Mouse (Mus musculus) heart, embryonic 15.5 days (tissue): Measurements from ENCODE around the gene C1d. TPM values are rescaled to one million over a fixed set of nuclear protein-coding genes. Genes with fewer than 3 reads are reported as not detected.
A peak's percentile ranks its signal among the peaks of the same experiment; 100 is the strongest.

Source experiments
- ATAC-seq: fragments of 200-750 bp; cut with Nextera tagmentation; replicated peaks from 2 replicates; pipeline ENCODE4 v1.8.0; 2017; ENCODE audit warnings: low read depth, moderate TSS enrichment; ENCODE audit not compliant: insufficient number of reproducible peaks, insufficient read depth, low FRiP score
- H3K27ac ChIP-seq: fragments of 300-500 bp; sonication (generic); 2 replicates; pipeline ENCODE4 v1.5.1; 2015; ENCODE audit warnings: mild to moderate bottlenecking, inconsistent platforms
- H3K27me3 ChIP-seq: fragments of 300-500 bp; sonication (generic); 2 replicates; pipeline ENCODE4 v1.6.1; 2015; ENCODE audit warnings: inconsistent platforms
- H3K36me3 ChIP-seq: fragments of 300-500 bp; sonication (generic); 2 replicates; pipeline ENCODE4 v1.6.1; 2015; ENCODE audit warnings: mild to moderate bottlenecking, inconsistent platforms
- H3K4me1 ChIP-seq: fragments of 300-500 bp; sonication (generic); replicated peaks from 2 replicates; pipeline ENCODE4 v1.6.1; 2015; ENCODE audit warnings: inconsistent platforms
- H3K4me2 ChIP-seq: fragments of 300-500 bp; sonication (generic); 2 replicates; pipeline ENCODE4 v1.6.1; 2015; ENCODE audit warnings: inconsistent platforms, mild to moderate bottlenecking, moderate library complexity
- H3K4me3 ChIP-seq: fragments of 300-500 bp; sonication (generic); 2 replicates; pipeline ENCODE4 v1.5.1; 2015; ENCODE audit warnings: mild to moderate bottlenecking, inconsistent platforms
- H3K9ac ChIP-seq: fragments of 300-500 bp; sonication (generic); 2 replicates; pipeline ENCODE4 v1.6.1; 2015; ENCODE audit warnings: mild to moderate bottlenecking, inconsistent platforms
- H3K9me3 ChIP-seq: fragments of 300-500 bp; sonication (generic); replicated peaks from 2 replicates; pipeline ENCODE4 v1.6.1; 2016; ENCODE audit warnings: inconsistent platforms
- WGBS: fragments of 180-500 bp; shearing (Covaris S2); methylation state at CpG from one replicate; pipeline ENCODE4 v1.1.7; 2015; ENCODE audit warnings: mixed read lengths; 5-methylcytosine and 5-hydroxymethylcytosine counted together
- polyA plus RNA-seq: library from polyadenylated mRNA; unstranded; fragments of >200 nt; fragmentation: Nextera tagmentation; extraction: Ambion mirVana; gene quantifications from 2 replicates; pipeline ENCODE4 v1.2.1, GENCODE M21; 2015

C1d gene
- polyA plus RNA-seq, 1 experiment from 2014 or later: 68.0 TPM

DNA sequence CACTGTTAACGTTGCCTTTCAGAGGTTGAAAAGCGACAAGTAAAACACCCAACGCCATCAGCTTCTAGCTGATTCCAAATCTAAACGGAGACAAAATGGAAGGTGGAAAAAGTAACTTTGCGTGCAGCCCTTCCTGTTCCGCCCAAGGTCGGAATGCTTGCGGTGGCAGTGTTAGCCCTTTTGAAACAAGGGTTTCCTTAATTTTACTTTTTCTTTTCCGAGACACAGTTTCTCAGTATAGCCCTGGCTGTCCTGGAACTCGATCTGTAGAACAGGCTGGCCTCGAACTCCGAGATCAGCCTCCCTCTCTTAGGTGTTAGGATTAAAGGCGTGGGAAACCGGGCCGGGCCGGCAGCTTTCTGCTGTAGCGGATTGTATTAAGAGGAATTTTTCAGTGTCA is 482 bp downstream of the C1d start:
- peak overlapping the region; percentile 70 for H3K4me2 ChIP-seq
- H3K27ac ChIP-seq: peak overlapping the region; percentile 83
- no peaks in the 10 kb centered on the region for H3K36me3 ChIP-seq
- H3K4me1 ChIP-seq: peaks cover 5% of the 10 kb centered on the region
- peak overlapping the region; percentile 91 for H3K9ac ChIP-seq
- WGBS: under 1% methylated on average over 17 of the region's 17 CpGs
- peak; percentile 5; the same call in 1 of the 2 replicates for ATAC-seq
- H3K4me3 ChIP-seq: peak overlapping the region; percentile 92
- no peaks in the 10 kb centered on the region for H3K9me3 ChIP-seq
- H3K27me3 ChIP-seq: no peaks in the 10 kb centered on the region

DNA sequence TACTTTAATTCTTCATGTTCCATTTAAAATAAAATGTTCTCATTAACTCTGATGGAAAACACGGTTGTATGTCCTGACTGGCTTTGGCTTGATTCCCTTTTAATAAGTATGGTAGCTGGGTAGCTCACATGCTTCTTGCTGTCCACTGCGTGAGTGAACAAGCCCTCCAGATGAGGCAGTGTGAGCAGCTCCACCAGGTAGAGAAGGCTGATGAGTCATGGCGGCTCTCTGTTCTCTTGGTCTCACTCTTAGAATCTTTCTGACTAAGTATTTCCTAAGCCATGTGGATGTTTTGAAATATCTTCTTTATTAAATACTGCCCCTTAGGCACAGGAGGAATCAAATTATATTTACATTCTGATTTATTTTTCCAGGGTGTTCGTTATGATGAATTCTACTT is 9.8 kb downstream of the C1d start:
- Histone ChIP-seq H3K4me1 (no peaks in the 10 kb centered on the region), H3K9ac (no peak overlapping the region), H3K4me3 (no peak overlapping the region), H3K4me2 (no peak overlapping the region), H3K27ac (no peak overlapping the region), H3K9me3 (no peaks in the 10 kb centered on the region), H3K36me3 (peaks cover 10% of the 10 kb centered on the region), H3K27me3 (no peaks in the 10 kb centered on the region)
- ATAC-seq: no peak
- WGBS: 93% methylated on average over 4 of the region's 4 CpGs

DNA sequence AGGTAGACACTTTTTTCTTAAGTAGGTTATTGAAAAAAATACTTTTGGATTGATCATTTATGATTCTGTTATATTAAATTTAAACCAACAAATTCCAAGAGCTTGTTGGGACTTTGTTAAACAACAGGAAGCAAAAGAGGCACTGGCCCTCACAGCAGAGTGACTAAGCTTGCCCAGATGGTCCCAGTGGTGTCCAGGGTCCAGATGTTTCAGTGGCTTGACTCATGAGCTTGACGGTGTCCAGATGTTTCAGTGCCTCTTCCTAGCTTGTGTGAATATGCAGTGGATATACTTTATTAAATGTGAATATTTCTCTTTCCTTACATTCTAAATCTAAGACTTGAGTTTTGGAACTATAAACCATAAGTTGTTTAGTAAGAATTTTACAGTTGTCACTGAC is 11.4 kb downstream of the C1d start:
- Histone ChIP-seq H3K36me3 (peaks cover 10% of the 10 kb centered on the region), H3K4me3 (no peak overlapping the region), H3K9ac (no peak overlapping the region), H3K27ac (no peak overlapping the region), H3K4me2 (no peak overlapping the region), H3K27me3 (no peaks in the 10 kb centered on the region), H3K9me3 (no peaks in the 10 kb centered on the region), H3K4me1 (no peaks in the 10 kb centered on the region)
- 90% methylated on average over 1 of the region's 1 CpGs for WGBS
- ATAC-seq: no peak

DNA sequence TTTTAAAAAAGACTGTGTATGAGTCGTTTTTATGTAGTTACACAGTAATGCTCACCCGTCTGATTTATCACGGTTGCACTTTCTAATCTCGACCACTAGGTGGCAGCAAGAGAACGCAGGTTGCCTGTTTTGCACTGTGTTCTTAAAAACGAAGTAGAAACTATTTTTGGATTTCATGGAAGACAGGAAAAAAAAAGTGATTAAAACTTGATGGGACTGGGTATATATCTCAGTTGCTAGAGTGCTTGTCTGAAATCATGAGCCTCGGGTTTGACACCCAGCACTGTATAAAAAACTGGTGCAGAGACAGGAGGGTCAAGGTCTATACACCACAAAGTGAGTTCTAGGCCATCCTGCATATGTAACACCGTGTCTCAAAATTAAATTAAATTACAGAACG is 22.6 kb downstream of the C1d start:
- no peak overlapping the region for H3K4me2 ChIP-seq
- H3K4me3 ChIP-seq: no peak overlapping the region
- no peak overlapping the region for H3K9ac ChIP-seq
- H3K36me3 ChIP-seq: no peaks in the 10 kb centered on the region
- WGBS: 13% methylated on average over 9 of the region's 9 CpGs
- H3K27me3 ChIP-seq: no peaks in the 10 kb centered on the region
- ATAC-seq: 0 out of 2 replicates have a peak, but pooled peaks have one; percentile 47
- H3K4me1 ChIP-seq: no peaks in the 10 kb centered on the region
- no peaks in the 10 kb centered on the region for H3K9me3 ChIP-seq
- H3K27ac ChIP-seq: no peak overlapping the region

DNA sequence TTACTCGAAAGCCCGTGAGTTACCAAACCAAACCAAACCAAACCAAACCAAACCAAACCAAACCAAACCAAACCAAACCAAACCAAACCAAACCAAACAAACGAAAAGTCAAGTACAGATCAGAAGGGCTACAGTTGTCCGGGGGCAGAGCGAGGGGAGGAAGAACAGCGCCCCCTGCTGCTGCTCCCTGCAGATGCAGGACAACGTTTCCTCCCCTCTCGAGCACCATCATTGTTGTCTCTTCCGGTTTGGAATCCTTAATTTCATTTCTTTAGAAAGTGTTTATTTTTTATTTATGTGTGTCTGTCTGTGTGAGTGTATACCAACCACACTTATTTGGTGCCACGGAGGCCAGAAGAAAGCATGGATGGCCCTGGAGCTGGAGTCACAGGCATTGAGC is 26.7 kb downstream of the C1d start:
- no peak for ATAC-seq
- Histone ChIP-seq H3K4me1 (no peaks in the 10 kb centered on the region), H3K9ac (no peak overlapping the region), H3K4me3 (no peak overlapping the region), H3K36me3 (no peaks in the 10 kb centered on the region), H3K27ac (no peak overlapping the region), H3K4me2 (no peak overlapping the region), H3K9me3 (no peaks in the 10 kb centered on the region), H3K27me3 (no peaks in the 10 kb centered on the region)
- 66% methylated on average over 10 of the region's 10 CpGs for WGBS

DNA sequence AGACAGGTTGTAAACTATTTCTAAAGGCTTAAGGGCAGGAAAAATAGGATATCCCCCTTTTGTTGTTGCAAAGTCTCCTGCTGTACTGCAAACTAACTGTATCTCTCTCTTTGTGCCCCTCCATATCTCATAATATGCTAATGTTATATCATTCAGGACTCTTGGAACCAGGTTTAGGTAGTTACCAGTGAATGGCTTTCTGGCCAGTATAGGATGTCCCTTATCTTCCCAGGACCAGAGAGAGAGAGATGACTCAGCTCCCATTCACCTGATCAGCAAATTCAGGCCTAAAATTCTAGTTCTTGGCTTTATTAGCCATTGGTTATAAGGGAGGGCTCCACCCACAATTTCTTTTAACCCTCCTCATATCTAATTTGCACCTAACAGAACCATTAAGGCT is 31.5 kb downstream of the C1d start:
- H3K27me3 ChIP-seq: no peaks in the 10 kb centered on the region
- H3K9me3 ChIP-seq: no peaks in the 10 kb centered on the region
- H3K4me1 ChIP-seq: no peaks in the 10 kb centered on the region
- ATAC-seq: no peak
- H3K36me3 ChIP-seq: no peaks in the 10 kb centered on the region
- H3K9ac ChIP-seq: no peak overlapping the region
- H3K4me2 ChIP-seq: no peak overlapping the region
- no peak overlapping the region for H3K27ac ChIP-seq
- no peak overlapping the region for H3K4me3 ChIP-seq

DNA sequence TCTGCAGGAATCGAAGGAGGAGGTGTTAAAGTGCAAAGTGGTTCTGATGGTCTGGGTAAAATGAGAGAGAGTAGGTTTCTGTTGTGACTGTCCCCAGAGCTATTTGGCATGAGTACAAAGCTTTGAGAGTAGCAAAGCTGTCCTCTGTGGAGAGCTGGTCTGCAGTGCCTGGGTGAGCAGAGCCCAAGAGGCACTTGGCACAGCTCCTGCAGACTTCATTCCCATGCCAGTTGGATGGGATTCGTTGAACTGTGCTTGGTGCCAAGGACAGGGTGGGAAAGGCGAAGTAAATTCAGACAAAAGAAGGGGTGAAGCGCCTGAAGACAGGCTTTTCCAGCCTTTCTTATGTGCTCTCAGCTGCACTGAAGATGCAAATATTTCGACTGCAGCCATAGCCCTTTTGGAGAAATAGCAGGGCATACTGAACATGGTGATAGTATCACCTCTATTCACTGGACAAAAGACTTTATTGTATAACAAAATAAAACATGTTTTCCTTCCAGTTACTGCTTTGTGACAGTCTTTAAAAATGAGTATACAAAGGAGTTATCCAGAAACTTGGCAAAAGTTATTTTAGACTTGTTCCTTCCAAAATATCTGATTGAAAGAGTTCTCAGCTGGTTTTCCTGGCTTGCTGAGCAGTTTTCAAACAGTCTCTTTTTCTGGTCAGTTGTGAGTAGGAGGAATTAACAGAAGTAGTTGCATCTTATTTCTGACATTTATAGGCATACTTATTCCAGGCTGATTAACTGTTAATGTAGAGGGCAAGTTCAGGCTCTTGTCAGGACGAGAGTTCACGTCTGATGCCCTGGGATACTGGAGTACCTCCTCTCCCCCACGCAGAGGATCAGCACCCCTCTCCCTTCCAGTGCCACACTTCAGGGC is 48.9 kb downstream of the C1d start:
- Histone ChIP-seq H3K9ac (no peak overlapping the region), H3K4me2 (no peak overlapping the region), H3K27ac (peak overlapping the region; percentile 34; the same call in 1 of the 2 replicates), H3K4me3 (no peak overlapping the region), H3K4me1 (peaks cover 5% of the 10 kb centered on the region; the same call in 1 of the 2 replicates), H3K36me3 (no peaks in the 10 kb centered on the region), H3K27me3 (no peaks in the 10 kb centered on the region), H3K9me3 (no peaks in the 10 kb centered on the region)
- ATAC-seq: peak; percentile 77
- WGBS: 50% methylated on average over 8 of the region's 8 CpGs

DNA sequence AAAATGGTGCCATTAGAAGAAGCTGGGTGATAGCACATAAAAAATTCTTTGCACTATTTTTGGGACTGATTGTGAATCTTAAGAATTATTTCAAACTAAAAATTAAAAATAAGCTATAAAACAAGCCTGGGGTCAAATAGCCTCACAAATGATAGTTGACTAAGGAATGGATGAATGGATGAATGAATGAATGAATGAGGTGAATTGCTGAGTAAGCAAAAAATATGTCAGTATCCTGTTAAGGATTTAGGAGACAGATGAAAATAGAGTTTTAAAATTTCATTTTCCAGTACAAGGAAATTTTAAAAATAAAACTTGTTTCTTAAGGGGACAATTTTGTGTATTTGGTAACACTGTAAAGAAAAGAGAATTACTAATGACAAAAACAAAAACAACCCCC is 50.1 kb downstream of the C1d start:
- Histone ChIP-seq H3K27me3 (no peaks in the 10 kb centered on the region), H3K9me3 (no peaks in the 10 kb centered on the region), H3K36me3 (no peaks in the 10 kb centered on the region), H3K4me1 (peaks cover 5% of the 10 kb centered on the region; the same call in 1 of the 2 replicates), H3K9ac (no peak overlapping the region), H3K27ac (no peak overlapping the region), H3K4me2 (no peak overlapping the region), H3K4me3 (no peak overlapping the region)
- no peak for ATAC-seq

Other genes with a start within 250 kb of the C1d start
- gene Cnrip1, start 206.0 kb upstream of the C1d start, polyA plus RNA-seq: 13.0 and 15.3 TPM in 2 replicates
- gene Plek, start 205.2 kb upstream of the C1d start, polyA plus RNA-seq: 3.0 and 3.3 TPM in 2 replicates
- 71.2 and 77.7 TPM in 2 replicates for gene Ppp3r1, start 98.3 kb upstream of the C1d start, polyA plus RNA-seq
- gene Wdr92, start 75.5 kb upstream of the C1d start, polyA plus RNA-seq: 18.9 and 20.4 TPM in 2 replicates
- gene Pno1, start 46.0 kb upstream of the C1d start, polyA plus RNA-seq: 44.3 and 47.1 TPM in 2 replicates